Mouse (Mus musculus) kidney, adult 2 months (tissue): ENCODE measurements around the gene Slc17a1. TPM values are rescaled to one million over a fixed set of nuclear protein-coding genes. Genes with fewer than 3 reads are reported as not detected.
A peak's percentile ranks its signal among the peaks of the same experiment; 100 is the strongest.

Experiments
- DNase-seq: peaks from one replicate; pipeline ENCODE4 v3.0.0; 2021
- H3K27ac ChIP-seq: fragments of 200-500 bp; 2 replicates; pipeline ENCODE4 v1.5.1; 2012; ENCODE audit warnings: low read depth, low read length, control low read depth, inconsistent platforms; ENCODE audit not compliant: insufficient read depth
- H3K27me3 ChIP-seq: fragments of 200-500 bp; replicated peaks from 2 replicates; pipeline ENCODE4 v1.6.1; 2012; ENCODE audit warnings: mild to moderate bottlenecking, moderate library complexity, low read length, inconsistent platforms; ENCODE audit not compliant: control insufficient read depth, insufficient read depth
- H3K36me3 ChIP-seq: fragments of 200-500 bp; 2 replicates; pipeline ENCODE4 v1.6.1; 2012; ENCODE audit warnings: mild to moderate bottlenecking, moderate library complexity, low read length, inconsistent platforms; ENCODE audit not compliant: control insufficient read depth, insufficient read depth
- H3K4me1 ChIP-seq: fragments of 200-500 bp; 2 replicates; pipeline ENCODE4 v1.6.1; 2011; ENCODE audit warnings: low read length; ENCODE audit not compliant: control insufficient read depth, insufficient read depth
- H3K4me3 ChIP-seq: fragments of 200-500 bp; 2 replicates; pipeline ENCODE4 v1.5.1; 2011; ENCODE audit warnings: mild to moderate bottlenecking, low read depth, low read length, control low read depth; ENCODE audit not compliant: insufficient read depth
- CTCF ChIP-seq: fragments of 200-500 bp; conservative IDR thresholded peaks from 2 replicates; pipeline ENCODE4 v1.5.1; 2011; ENCODE audit warnings: low read depth, mild to moderate bottlenecking, control low read depth, low read length, moderate library complexity, mixed read lengths; ENCODE audit not compliant: insufficient read depth, insufficient read length
- POLR2A ChIP-seq: fragments of 200-500 bp; IDR thresholded peaks from one replicate; pipeline ENCODE4 v1.6.1; 2011; ENCODE audit warnings: low read depth, low read length, control low read depth
- WGBS: fragments of 180-500 bp; shearing (Covaris S2); methylation state at CpG from one replicate; pipeline ENCODE4 v1.1.7; 2018; 5-methylcytosine and 5-hydroxymethylcytosine counted together
- polyA plus RNA-seq: library from polyadenylated mRNA; depleted of rRNA; stranded (reverse); fragments of >200 nt; gene quantifications from 2 replicates; pipeline ENCODE4 v1.2.3, GENCODE M21; 2012

Gene Slc17a1
- polyA plus RNA-seq, 1 experiment, result 284 TPM

GRCm38 (mm10) chr13:23887026-23887725 is 19.6 kb downstream of the Slc17a1 start:
- Histone ChIP-seq H3K27ac (no peak overlapping the region), H3K27me3 (no peaks in the 10 kb centered on the region), H3K4me1 (no peaks in the 10 kb centered on the region; the same call in 1 of the 2 replicates), H3K4me3 (no peak overlapping the region), H3K36me3 (peaks cover 12% of the 10 kb centered on the region; the same call in 1 of the 2 replicates)
- 81% methylated on average over 3 of the region's 3 CpGs for WGBS
- no peak for DNase-seq
- TF ChIP-seq CTCF (no peak), POLR2A (no peak)

GRCm38 (mm10) chr13:23889011-23889605 is 21.6 kb downstream of the Slc17a1 start:
- no peaks in the 10 kb centered on the region; the same call in 1 of the 2 replicates for H3K4me1 ChIP-seq
- H3K27ac ChIP-seq, result no peak overlapping the region
- no peak overlapping the region for H3K4me3 ChIP-seq
- peak; percentile 77 for DNase-seq
- TF ChIP-seq POLR2A (no peak), CTCF (no peak)
- WGBS, result 38% methylated on average over 6 of the region's 6 CpGs
- H3K36me3 ChIP-seq, result peaks cover 10% of the 10 kb centered on the region; the same call in 1 of the 2 replicates
- H3K27me3 ChIP-seq, result no peaks in the 10 kb centered on the region

- no peak for DNase-seq
- Histone ChIP-seq H3K36me3 (peaks cover 10% of the 10 kb centered on the region; the same call in 1 of the 2 replicates), H3K27ac (no peak overlapping the region), H3K4me1 (no peaks in the 10 kb centered on the region; the same call in 1 of the 2 replicates), H3K4me3 (no peak overlapping the region), H3K27me3 (no peaks in the 10 kb centered on the region)
- TF ChIP-seq POLR2A (no peak), CTCF (no peak)
- 42% methylated on average over 9 of the region's 9 CpGs for WGBS
Observed at GRCm38 (mm10) chr13:23892592-23893268, 25.2 kb downstream of the Slc17a1 start.

GRCm38 (mm10) chr13:23893269-23893593 is 25.7 kb downstream of the Slc17a1 start:
- H3K27me3 ChIP-seq, result no peaks in the 10 kb centered on the region
- H3K4me3 ChIP-seq, result no peak overlapping the region
- no peak overlapping the region for H3K27ac ChIP-seq
- peaks cover 10% of the 10 kb centered on the region; the same call in 1 of the 2 replicates for H3K36me3 ChIP-seq
- 83% methylated on average over 4 of the region's 4 CpGs for WGBS
- DNase-seq, result no peak
- no peaks in the 10 kb centered on the region; the same call in 1 of the 2 replicates for H3K4me1 ChIP-seq
- TF ChIP-seq POLR2A (no peak), CTCF (no peak)

GRCm38 (mm10) chr13:23898242-23898641 is 30.7 kb downstream of the Slc17a1 start:
- Histone ChIP-seq H3K27ac (no peak overlapping the region), H3K4me1 (no peaks in the 10 kb centered on the region; the same call in 1 of the 2 replicates), H3K27me3 (no peaks in the 10 kb centered on the region), H3K4me3 (no peak overlapping the region), H3K36me3 (peaks cover 2% of the 10 kb centered on the region; the same call in 1 of the 2 replicates)
- WGBS, result 8% methylated on average over 6 of the region's 6 CpGs
- peak; percentile 52 for DNase-seq
- TF ChIP-seq CTCF (no peak), POLR2A (no peak)

GRCm38 (mm10) chr13:23906906-23907305 is 39.4 kb downstream of the Slc17a1 start:
- no peak overlapping the region for H3K4me3 ChIP-seq
- H3K27ac ChIP-seq, result no peak overlapping the region
- no peak for DNase-seq
- H3K4me1 ChIP-seq, result no peaks in the 10 kb centered on the region; the same call in 1 of the 2 replicates
- no peaks in the 10 kb centered on the region for H3K27me3 ChIP-seq
- 93% methylated on average over 5 of the region's 5 CpGs for whole genome bisulfite sequencing
- H3K36me3 ChIP-seq, result no peaks in the 10 kb centered on the region
- no peak for TF ChIP-seq CTCF
- TF ChIP-seq POLR2A, result no peak

- Histone ChIP-seq H3K36me3 (no peaks in the 10 kb centered on the region), H3K27ac (no peak overlapping the region), H3K27me3 (no peaks in the 10 kb centered on the region), H3K4me1 (peaks cover 12% of the 10 kb centered on the region), H3K4me3 (no peak overlapping the region)
- TF ChIP-seq CTCF (no peak), POLR2A (no peak)
- no peak for DNase-seq
- WGBS, result 70% methylated on average over 5 of the region's 5 CpGs
Observed at GRCm38 (mm10) chr13:23910121-23910520, 42.6 kb downstream of the Slc17a1 start.
